Mouse (Mus musculus) mouse trophoblast stem cell (cell line): ENCODE data around the gene Olfr1393.

Experiments used
- in situ Hi-C, 2 experiments: fragments of 300-500 bp; cut with MseI, MboI; formaldehyde crosslinking; loops; 2 replicates in 1 of 2; 3 replicates in 1 of 2; pipeline ENCODE4 v1.15.1; 2025

Gene Olfr1393

GRCm38 (mm10) chr11:49278222-49278621 is at the start of gene Olfr1393:
Gene Olfr1393 (plus strand): TSS chr11:49278304.
- in situ Hi-C loops = no loop called here

GRCm38 (mm10) chr11:49232781-49233180 is 45.3 kb upstream of the Olfr1393 start:
- in situ Hi-C loops = no loop called here

- in situ Hi-C loops = no loop called here
Observed at GRCm38 (mm10) chr11:49235459-49236207, 42.5 kb upstream of the Olfr1393 start.

DNA sequence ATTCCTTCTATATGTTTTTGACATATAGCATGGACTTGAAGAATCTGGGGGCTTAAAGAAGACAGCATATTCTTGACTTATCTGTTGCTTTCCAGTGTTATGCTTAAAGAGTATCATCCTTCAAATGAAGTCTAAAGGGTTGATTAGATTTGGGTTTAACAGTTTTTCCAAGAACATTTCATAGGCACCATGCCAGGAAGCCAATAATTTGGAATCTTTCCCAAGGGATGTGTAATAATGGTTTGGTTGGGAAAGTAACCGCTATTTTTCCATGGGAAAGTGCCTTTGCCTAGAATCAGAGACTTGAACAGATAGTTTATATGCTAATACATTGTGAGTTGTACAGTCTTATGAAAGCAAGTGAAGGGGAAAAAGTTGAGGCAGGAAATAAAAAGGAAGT is 41.2 kb upstream of the Olfr1393 start:
- in situ Hi-C loops = no loop called here

GRCm38 (mm10) chr11:49237532-49237931 is 40.6 kb upstream of the Olfr1393 start:
- in situ Hi-C loops = no loop called here

- in situ Hi-C loops = loop anchor here in 1 of 2 experiments (5.0 kb wide), 1 partner anchor 38 kb away; the partner anchor contains the start of gene Zfp62
Observed at GRCm38 (mm10) chr11:49240310-49240709, 37.8 kb upstream of the Olfr1393 start.

GRCm38 (mm10) chr11:49240874-49241273 is 37.2 kb upstream of the Olfr1393 start:
- in situ Hi-C loops = loop anchor here in 1 of 2 experiments (5.0 kb wide), 1 partner anchor 39 kb away; the partner anchor contains the start of gene Zfp62

DNA sequence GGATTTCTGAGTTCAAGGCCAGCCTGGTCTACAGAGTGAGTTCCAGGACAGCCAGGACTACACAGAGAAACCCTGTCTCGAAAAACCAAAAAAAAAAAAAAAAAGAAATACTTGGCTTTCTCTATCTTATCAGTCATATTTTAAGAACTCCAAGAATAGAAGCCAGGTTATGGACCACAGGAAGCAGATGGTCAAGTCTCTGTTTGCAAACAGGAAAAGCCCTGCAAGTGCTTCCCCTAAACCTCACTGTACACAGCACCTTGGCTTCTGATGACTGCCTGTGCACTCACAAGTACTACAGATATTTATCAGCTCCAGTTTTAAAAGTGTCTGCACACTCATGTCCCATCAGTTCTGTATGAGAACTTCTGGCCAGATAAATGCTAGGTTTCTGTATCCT is 36.6 kb upstream of the Olfr1393 start:
- in situ Hi-C loops = loop anchor here in 1 of 2 experiments (5.0 kb wide), 1 partner anchor 39 kb away; the partner anchor contains the start of gene Zfp62

- in situ Hi-C loops = loop anchor here in 1 of 2 experiments (5.0 kb wide), 1 partner anchor 41 kb away; the partner anchor contains the start of gene Zfp62
Observed at GRCm38 (mm10) chr11:49242944-49243626, 35.0 kb upstream of the Olfr1393 start.

- in situ Hi-C loops = loop anchor here in 1 of 2 experiments (5.0 kb wide), 1 partner anchor 42 kb away; the partner anchor contains the start of gene Zfp62
Observed at GRCm38 (mm10) chr11:49243727-49244594, 34.1 kb upstream of the Olfr1393 start, which contains the start of gene Mgat1. Gene Mgat1 (plus strand): TSS chr11:49244191.

- in situ Hi-C loops = loop anchor here in 1 of 2 experiments (5.0 kb wide), 1 partner anchor 42 kb away; the partner anchor contains the start of gene Zfp62
Observed at GRCm38 (mm10) chr11:49244595-49244930, 33.5 kb upstream of the Olfr1393 start.

DNA sequence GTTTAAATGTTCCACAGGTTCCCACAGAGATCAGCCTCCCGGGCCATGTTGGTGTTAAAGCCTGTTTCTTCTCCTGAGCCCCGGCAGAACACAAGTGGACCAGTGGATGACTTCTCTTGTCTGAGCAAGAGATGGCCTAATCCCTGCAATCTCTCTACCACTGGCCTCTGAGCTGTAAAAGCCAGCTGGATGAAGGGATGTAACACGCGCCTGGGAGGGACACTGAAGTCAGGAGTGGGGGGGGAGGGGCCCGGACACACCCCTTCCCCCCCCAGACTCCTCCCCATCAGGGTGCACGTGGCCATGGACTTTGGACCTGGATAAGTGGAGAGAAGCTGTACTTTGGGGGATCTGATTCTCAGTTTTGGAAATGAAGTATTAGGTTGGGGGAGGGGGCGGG is 32.9 kb upstream of the Olfr1393 start:
- in situ Hi-C loops = no loop called here

- in situ Hi-C loops = no loop called here
Observed at GRCm38 (mm10) chr11:49245634-49246415, 32.3 kb upstream of the Olfr1393 start.

- in situ Hi-C loops = no loop called here
Observed at GRCm38 (mm10) chr11:49246523-49246922, 31.6 kb upstream of the Olfr1393 start.

DNA sequence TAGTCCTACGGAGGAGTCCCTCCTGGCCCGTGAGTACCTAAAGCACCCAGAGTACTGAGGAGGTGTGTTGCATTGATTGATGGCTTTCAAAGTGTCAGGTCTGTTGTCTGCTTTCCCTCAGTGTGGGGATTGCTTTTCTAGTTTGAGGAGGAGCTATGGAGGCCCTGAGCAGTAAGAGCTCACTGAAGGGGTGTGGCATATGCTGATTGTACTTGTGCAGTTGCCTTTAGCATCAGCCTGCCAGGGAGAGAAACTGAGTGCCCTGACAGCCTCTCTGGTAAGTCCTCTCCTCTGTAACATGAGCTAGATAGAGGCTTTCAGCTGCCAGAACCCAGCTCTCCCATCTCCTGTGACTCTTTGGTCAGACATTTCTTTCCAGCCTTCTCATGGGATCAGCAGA is 30.8 kb upstream of the Olfr1393 start:
- in situ Hi-C loops = no loop called here

- in situ Hi-C loops = no loop called here
Observed at GRCm38 (mm10) chr11:49248226-49248973, 29.7 kb upstream of the Olfr1393 start.

GRCm38 (mm10) chr11:49248974-49249700 is 29.0 kb upstream of the Olfr1393 start:
- in situ Hi-C loops = no loop called here

DNA sequence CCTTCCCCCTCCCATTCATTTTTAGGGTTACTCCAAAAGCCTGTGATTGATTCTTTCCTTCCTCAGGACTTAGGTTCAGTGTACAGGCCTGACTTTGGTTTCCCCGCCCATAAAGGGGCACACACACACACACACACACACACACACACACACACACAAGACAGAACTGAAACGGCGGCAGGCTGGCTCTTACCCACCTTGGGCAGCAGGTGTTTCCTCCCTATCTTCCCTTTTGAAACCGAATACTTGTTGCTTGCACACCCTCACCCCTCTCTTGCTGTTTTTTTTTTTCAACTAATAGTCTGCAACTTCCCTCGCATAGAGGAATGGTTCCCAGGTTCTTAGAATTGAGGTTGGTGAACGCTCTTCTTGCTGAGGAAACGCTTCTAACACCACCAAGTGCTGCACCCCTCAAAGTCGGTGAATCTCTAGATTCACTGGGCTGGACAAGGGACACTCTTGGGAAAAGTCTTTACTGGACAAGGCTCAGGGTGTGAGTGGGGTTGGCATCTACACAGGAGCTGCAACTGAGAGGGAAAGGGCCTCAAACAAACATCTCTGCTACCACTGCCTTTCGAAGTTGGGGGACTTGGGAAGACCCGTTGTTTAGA is 28.2 kb upstream of the Olfr1393 start:
- in situ Hi-C loops = loop anchor here in 1 of 2 experiments (10.0 kb wide), 1 partner anchor 375 kb away; the partner anchor contains the start of gene Irgm1
